Mouse (Mus musculus): Measurements from ENCODE around the gene Frmd4b. TPM values are rescaled to one million over a fixed set of nuclear protein-coding genes. Genes with fewer than 3 reads are reported as not detected.
"Not testable (repeated sequence)": the region's sequence is repeated elsewhere in the genome, so short reads cannot be mapped to it uniquely, and the experiment has no call there.

Frmd4b gene
- polyA plus RNA-seq, 1 experiment = 8.3 TPM

DNA sequence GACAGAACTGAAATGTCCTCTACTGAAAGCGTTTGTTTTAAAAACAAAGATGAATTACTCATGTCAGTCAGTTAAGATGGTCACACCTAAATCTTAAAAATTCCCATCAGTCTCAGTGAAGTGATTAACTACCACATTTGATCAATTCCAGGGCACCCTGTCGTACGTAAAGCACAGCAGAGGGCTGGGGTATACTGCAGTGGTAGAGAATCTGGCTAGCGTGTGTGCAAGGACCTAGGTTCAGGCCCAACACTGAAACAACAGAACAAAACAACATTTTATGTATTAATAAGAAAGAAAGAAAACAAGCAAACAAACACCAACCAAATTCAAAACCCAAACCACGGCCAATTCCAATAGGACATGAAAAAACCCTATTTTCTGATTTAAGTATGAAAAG is 331.0 kb downstream of the Frmd4b start:
- WGBS = 86% methylated on average over 5 of the region's 5 CpGs

GRCm38 (mm10) chr6:97283676-97284075 is 333.7 kb downstream of the Frmd4b start:
- no peak for DNase-seq (ENCODE audit: low read depth, low spot score)

More for the DNA sequence above, 331.0 kb downstream of the Frmd4b start:
- DNase-seq (ENCODE audit: low read depth, low spot score) = no peak

GRCm38 (mm10) chr6:97278878-97279277 is 338.5 kb downstream of the Frmd4b start:
- DNase-seq (ENCODE audit: low read depth, low spot score) = no peak

More at GRCm38 (mm10) chr6:97283676-97284075, 333.7 kb downstream of the Frmd4b start:
- 92% methylated on average over 1 of the region's 1 CpGs for WGBS

DNA sequence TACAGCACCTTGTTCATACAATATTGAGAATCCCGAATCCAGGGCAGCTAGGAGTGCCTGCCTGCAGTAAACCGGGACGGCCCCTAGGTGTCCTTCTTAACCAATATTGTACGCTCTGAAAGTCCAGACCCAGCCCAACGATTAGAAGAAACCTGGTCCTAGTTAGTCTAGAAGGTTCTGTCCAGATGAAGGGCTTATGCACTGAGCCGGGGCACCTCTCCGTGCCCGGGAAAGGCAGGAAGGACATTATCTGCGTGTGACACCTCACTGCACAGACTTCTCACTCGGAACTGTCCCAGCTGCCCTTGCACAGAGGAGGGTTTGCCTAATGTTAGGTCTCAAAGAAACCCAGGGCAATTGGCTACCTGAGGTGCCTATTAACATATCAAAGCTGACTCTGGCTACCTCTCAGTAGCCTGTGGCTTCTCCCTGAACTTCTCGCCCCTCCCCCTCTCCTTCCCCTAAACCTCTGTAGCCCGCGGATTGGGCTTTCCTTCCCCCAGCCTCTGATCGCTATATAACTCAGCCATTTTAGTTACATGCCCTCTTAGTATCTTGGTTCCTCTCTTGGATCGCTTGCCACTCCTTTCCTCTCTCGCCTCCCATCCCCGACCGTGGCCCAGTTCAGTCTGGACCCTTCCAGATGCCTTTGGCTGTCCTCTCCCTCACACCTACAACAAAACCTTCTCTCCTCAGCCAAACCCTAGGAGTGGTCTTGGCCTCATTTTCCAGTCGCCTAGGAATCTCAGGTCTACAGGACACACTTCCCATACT is 339.1 kb downstream of the Frmd4b start:
- no peak for DNase-seq (ENCODE audit: low read depth, low spot score)
- 2% methylated on average over 19 of the region's 19 CpGs for WGBS

More at GRCm38 (mm10) chr6:97278878-97279277, 338.5 kb downstream of the Frmd4b start:
- 34% methylated on average over 6 of the region's 6 CpGs for WGBS

GRCm38 (mm10) chr6:97276890-97277497 is 340.3 kb downstream of the Frmd4b start:
- DNase-seq (ENCODE audit: low read depth, low spot score) = no peak
- 29% methylated on average over 5 of the region's 5 CpGs for WGBS

DNA sequence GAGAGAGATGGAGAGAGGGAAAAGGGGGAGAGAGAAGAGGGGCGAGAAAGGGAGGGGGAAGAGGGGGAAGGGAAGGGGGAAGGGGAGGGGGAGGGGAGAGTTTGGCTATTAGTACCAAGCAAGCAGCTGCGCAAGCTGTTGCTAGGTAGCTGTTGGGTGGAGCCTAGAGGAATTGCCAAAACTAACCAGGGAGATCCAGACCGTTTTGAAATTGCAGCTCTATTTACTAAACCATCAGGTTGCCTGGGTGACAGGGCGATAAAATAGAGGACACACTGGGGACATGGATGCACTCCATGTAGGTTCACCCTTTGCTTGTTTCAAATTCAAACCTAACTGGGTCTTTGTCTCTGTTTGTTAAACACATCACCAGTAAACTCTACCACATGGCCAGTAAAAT is 341.0 kb downstream of the Frmd4b start:
- no peak for DNase-seq (ENCODE audit: low read depth, low spot score)
- 11% methylated on average over 4 of the region's 4 CpGs for WGBS

DNA sequence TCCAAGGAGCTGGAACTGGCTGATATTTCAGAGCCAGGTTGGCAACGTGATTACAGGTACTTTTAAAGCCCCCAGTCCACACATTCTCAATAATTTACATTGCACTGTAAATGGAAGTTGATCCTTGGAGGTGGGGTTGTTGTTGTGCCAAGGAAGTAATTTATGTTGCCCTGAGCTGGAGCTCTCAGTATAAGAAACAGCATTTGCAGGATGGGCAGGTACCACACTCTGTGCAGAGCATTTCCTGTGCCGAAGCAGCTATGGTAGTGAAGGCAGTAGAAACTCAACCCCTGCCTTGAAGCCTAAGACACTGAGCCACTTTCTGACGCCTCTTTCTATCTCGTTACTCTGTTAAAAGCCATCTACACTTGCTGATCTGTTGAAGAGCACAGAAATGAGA is 341.6 kb downstream of the Frmd4b start:
- DNase-seq (ENCODE audit: low read depth, low spot score) = no peak
- 30% methylated on average over 4 of the region's 4 CpGs for whole genome bisulfite sequencing

DNA sequence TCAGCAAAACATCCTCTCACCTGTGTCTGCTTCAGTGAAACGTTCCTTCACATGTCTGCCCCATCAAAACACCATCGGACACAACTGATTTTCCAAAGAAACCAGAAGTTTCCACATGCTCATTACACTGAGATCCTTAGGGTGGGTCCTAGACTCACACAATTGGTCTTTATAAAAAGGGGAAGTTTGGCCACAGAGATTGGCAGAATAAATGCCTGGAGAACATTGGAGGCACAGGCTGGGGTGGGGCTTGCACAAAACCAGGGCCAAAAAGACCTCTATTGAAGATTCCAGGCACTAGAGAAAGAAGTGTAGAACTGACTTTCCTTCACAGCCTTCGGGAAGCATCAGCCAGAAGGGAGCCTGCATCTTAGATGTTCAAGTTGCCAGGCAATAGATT is 343.6 kb downstream of the Frmd4b start:
- WGBS = 83% methylated on average over 3 of the region's 3 CpGs
- DNase-seq (ENCODE audit: low read depth, low spot score) = no peak

GRCm38 (mm10) chr6:97273058-97273710 is 344.2 kb downstream of the Frmd4b start:
- no peak for DNase-seq (ENCODE audit: low read depth, low spot score)
- WGBS = 84% methylated on average over 16 of the region's 16 CpGs

DNA sequence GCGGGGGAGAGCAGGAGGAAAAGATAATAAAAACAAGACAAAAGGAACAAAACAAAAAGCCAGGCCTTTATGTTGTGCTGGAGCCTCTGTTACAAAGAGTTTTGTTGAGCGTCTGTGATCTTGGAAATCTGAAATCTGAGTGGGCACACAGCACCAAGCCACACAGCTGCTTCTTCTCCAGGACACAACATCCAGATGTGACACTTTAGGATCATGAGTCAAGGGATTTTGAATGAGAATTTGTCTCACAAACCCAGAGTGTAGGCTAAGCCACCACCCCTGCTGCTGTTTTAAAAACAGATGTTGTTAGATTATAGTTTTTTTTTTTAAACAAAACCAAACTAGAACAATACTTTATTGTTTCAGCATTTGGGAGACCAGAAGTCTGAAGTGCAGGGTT is 345.0 kb downstream of the Frmd4b start:
- 83% methylated on average over 2 of the region's 2 CpGs for WGBS
- no peak for DNase-seq (ENCODE audit: low read depth, low spot score)

GRCm38 (mm10) chr6:97269596-97269995 is 347.7 kb downstream of the Frmd4b start:
- no peak for DNase-seq (ENCODE audit: low read depth, low spot score)
- WGBS = 78% methylated on average over 11 of the region's 11 CpGs

GRCm38 (mm10) chr6:97267132-97267531 is 350.2 kb downstream of the Frmd4b start:
- 92% methylated on average over 2 of the region's 2 CpGs for WGBS
- DNase-seq (ENCODE audit: low read depth, low spot score) = no peak

DNA sequence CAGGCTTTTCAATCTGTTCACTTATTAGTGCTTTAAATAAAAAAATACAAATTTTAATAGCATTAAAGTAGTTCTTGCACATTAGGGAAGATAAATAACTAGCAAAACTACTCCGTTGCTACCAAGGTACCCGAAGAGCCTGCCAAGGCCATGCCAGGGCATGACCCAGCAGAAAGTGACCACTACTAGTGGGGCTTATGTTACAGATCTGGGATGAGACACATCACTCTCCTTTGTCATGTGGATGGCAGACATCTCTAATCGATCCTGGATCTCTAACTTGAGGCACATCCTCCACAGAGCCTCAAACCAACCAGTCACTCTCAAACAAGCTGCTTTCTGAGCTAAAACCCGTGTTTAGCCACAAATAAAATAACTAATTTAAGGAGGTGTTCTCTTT is 350.7 kb downstream of the Frmd4b start:
- DNase-seq (ENCODE audit: low read depth, low spot score) = no peak

DNA sequence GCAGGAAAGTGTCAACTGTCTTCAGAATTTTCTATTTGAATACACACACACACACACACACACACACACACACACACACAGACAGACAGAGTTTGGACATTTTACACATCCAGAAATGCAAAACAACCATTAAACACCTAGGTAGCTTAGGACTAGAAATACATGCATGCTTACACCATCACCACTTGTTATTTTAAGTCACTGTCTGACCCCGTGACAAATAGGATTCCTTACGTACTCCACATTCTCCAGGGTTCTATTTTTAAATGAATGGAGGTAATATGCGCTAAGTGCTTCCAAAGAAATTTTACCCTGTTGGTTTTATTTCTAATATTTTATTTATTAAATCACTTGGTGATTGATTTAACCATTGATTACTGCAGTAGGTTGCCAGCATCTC is 351.6 kb downstream of the Frmd4b start:
- WGBS = 83% methylated on average over 3 of the region's 3 CpGs
- no peak for DNase-seq (ENCODE audit: low read depth, low spot score)

More for the DNA sequence above, 350.7 kb downstream of the Frmd4b start:
- 79% methylated on average over 4 of the region's 4 CpGs for WGBS

DNA sequence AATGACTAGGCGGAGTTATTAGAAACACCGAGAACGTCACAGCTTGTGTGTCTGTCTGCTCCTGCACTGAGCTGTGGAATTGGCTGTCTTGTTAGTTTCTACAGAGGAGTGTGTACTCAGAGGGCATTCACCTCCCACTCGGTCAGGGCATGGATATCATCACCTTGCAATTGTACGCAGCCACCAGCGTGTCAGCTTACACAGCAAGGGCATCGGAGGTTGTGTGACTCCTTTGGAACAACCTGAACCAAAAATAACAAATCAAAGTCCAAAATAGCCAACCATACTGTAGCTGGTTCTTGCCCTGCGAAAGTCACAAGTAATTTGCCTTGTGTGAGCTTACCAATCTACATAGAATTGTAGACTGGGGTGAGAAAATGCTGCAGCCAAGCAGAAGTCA is 352.1 kb downstream of the Frmd4b start:
- WGBS = 56% methylated on average over 8 of the region's 8 CpGs
- no peak for DNase-seq (ENCODE audit: low read depth, low spot score)

DNA sequence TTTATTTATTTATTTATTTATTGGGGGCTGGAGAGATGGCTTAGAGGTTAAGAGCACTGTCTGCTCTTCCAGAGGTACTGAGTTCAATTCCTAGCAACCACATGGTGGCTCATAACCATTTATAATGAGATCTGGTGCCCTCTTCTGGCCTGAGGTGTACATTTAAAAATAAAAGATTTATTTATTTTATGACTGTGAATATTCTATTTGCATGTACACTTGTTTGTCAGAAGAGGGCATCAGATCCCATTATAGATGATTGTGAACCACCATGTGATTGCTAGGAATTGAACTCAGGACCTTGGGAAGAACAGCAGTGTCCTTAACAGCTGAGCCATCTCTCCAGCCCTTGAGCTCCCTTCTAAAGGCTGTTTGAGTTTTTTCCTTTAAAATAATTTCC is 353.6 kb downstream of the Frmd4b start:
- DNase-seq (ENCODE audit: low read depth, low spot score) = not testable (repeated sequence)

GRCm38 (mm10) chr6:97262229-97262628 is 355.1 kb downstream of the Frmd4b start:
- WGBS = 46% methylated on average over 4 of the region's 4 CpGs
- DNase-seq (ENCODE audit: low read depth, low spot score) = no peak

DNA sequence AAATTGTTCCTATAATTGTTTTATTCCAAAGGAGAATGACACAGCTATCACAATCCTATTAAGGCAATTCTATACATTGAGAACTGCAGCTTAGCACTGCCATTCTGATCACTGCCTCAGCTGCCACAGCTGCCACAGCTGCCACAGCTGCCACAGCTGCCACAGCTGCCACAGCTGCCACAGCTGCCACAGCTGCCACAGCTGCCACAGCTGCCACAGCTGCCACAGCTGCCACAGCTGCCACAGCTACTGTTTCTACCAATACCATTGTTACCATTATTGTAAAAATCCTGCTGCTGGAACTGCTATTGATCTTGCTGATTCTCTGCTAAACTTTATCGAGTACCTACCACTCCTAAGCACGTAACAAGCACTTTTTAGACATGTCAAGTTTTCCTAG is 357.4 kb downstream of the Frmd4b start:
- WGBS = 91% methylated on average over 2 of the region's 2 CpGs
- not testable (repeated sequence) for DNase-seq (ENCODE audit: low read depth, low spot score)

DNA sequence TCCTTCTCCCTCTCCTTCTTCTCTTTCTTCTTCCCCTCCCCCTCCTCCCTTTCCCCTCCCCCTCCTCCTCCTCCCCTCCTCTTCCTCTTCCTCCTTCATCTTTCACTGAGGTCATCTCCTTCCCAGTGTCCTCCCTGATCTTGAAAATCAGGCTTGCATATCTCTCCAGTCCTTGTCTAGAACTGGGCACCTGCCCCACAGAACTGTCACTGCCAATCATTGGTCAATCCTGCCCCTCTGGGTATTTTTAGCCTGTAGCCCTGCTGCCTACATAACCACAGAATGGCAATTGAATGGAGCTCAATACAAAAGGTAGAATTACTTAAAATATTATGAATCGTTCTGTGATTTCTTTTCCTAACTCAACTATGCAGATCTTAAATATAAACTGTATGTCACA is 358.9 kb downstream of the Frmd4b start:
- no peak for DNase-seq (ENCODE audit: low read depth, low spot score)
- WGBS = 88% methylated on average over 1 of the region's 1 CpGs

DNA sequence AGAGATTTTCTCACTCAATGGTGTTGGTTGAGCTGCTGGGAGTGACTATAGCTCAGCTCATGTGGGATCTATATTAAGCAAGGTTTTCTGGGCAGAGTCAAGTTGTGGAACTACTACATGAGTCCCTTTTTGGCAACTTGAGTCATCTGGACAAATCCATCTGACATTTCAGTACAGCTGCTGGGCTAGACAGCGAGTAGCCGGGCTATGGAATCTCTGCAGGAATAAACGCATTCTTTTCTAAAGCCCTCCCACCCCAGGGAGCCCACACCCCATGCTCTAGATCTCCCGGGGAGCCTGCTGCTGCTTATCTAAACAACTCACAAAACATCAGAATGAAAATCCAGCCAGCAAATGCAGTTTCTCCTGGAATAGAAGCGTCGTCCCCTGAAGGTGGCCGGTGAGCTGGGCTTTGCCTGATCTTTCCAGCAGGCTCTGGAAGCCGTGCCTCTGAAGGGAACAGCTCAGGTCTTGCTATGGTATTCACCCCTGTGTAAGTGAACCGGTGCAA is 364.6 kb downstream of the Frmd4b start, which contains the start of gene Lmod3:
Gene Lmod3 (minus strand): TSS at position 49 of the 511 bp plus-strand sequence.
- DNase-seq (ENCODE audit: low read depth, low spot score) = no peak
- WGBS = 54% methylated on average over 9 of the region's 9 CpGs

Data from large intestine, adult 2 months (tissue).